Mouse (Mus musculus): Measurements from ENCODE around the gene Clnk.

- no peak for TF ChIP-seq CTCF (IDR thresholded peaks at IDR 0.05; ENCODE audit: borderline replicate concordance, control insufficient read depth, extremely low read depth, insufficient read depth, low read length, poor library complexity)
- TF ChIP-seq POLR2A (IDR thresholded peaks at IDR 0.05; ENCODE audit: control insufficient read depth, extremely low read depth, insufficient read depth, low read length, poor library complexity) = no peak
These were observed 3.7 kb downstream of the Clnk start for GRCm38 (mm10) chr5:38872906-38873305.
